8 mouse cellular contexts compared by ENCODE assay signal in the genomic region with DNA sequence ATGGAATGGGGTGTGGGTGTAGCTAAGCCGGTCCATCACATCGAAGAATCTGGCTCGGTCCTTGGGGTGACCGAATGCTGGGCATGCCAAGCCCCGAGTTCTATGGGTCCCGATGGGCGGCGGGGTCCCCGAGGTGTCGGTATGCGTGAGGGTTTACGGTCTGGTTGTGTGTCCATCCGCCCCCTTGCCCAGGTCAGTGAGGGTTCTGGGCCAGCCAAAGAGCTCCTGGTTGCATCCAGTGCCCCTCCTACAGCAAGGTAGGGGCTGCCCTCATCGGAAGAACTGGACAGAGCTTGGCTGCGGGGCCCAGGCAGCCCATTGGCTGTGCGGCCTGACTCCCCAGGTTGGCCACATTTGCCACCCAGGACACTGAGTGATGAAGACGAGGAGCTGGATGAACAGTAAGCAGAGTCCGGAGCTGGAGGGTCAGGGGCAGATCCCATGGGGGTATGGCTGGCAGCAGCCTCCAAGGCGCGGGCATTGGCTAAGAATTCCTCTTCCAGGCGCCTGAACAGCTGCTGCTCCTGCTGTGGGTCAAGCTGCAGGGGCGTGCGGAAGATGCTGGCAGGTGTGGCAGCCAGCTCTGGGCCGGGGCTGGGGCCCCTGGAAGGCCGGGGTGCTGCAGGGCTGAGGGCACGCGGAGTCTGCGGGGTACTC. TPM values are rescaled to one million over a fixed set of nuclear protein-coding genes. Genes with fewer than 3 reads are reported as not detected.
A peak's percentile ranks its signal among the peaks of the same experiment; 100 is the strongest.
DNase-seq lines count a peak whose midpoint lies in the region; ATAC-seq and TF ChIP-seq lines count a peak whose summit lies in the region.

No protein-coding gene starts in this region.

- peaks cover 56% of the 10 kb centered on the region for H3K36me3 ChIP-seq in G1E (replicated peaks)
- H3K36me3 ChIP-seq in heart, embryonic 13.5 days, result peaks cover 9% of the 10 kb centered on the region
- H3K36me3 ChIP-seq in liver, embryonic 16.5 days (ENCODE audit: control insufficient read depth, insufficient read depth), result no peaks in the 10 kb centered on the region

- no peak overlapping the region for H3K27ac ChIP-seq in heart, embryonic 13.5 days (replicated peaks)
- no peak overlapping the region for H3K27ac ChIP-seq in liver, embryonic 16.5 days (ENCODE audit: low read length)

- H3K27me3 ChIP-seq in G1E (ENCODE audit: insufficient read depth, low read length), result peaks cover 38% of the 10 kb centered on the region
- H3K27me3 ChIP-seq in heart, embryonic 13.5 days (replicated peaks), result peaks cover 85% of the 10 kb centered on the region
- H3K27me3 ChIP-seq in liver, embryonic 16.5 days (ENCODE audit: control insufficient read depth, insufficient read depth, low read depth, low read length), result peaks cover 89% of the 10 kb centered on the region

- H3K4me1 ChIP-seq in G1E (ENCODE audit: insufficient read depth, low read depth, low read length), result peaks cover 70% of the 10 kb centered on the region
- H3K4me1 ChIP-seq in heart, embryonic 13.5 days, result peaks cover 74% of the 10 kb centered on the region
- H3K4me1 ChIP-seq in liver, embryonic 16.5 days (ENCODE audit: control insufficient read depth, low read depth, low read length), result peaks cover 37% of the 10 kb centered on the region
- H3K4me1 ChIP-seq in lung, adult 2 months (ENCODE audit: control insufficient read depth, insufficient read depth, low read length), result peaks cover 31% of the 10 kb centered on the region

- ATAC-seq in G1E (ENCODE audit: extremely low read depth, insufficient number of reproducible peaks, low FRiP score, poor library complexity, severe bottlenecking), result no peak
- no peak for ATAC-seq in heart, embryonic 13.5 days (ENCODE audit: extremely low read depth, insufficient number of reproducible peaks, low FRiP score, low TSS enrichment)
- ATAC-seq in liver, embryonic 16.5 days (ENCODE audit: low read depth), result no peak

- peak overlapping the region; percentile 75 for H3K9ac ChIP-seq in heart, embryonic 13.5 days
- H3K9ac ChIP-seq in liver, embryonic 16.5 days (ENCODE audit: low read depth, low read length), result no peak overlapping the region; the same call in 1 of the 2 replicates

- intact Hi-C loops in heart, postnatal 10 days (cut with DNase I), result no loop called here

- peak; percentile 18 for DNase-seq in heart, adult 8-10 months (ENCODE audit: low spot score)
- DNase-seq in heart, postnatal 10 days, result no peak
- DNase-seq in G1E (ENCODE audit: low spot score), result no peak
- no peak for DNase-seq in yolk sac, embryonic 10.5 days (ENCODE audit: low spot score)
- DNase-seq in adrenal gland, adult 2 months, result no peak
- no peak for DNase-seq in lung, adult 2 months

- peaks cover 31% of the 10 kb centered on the region for H3K9me3 ChIP-seq in G1E (replicated peaks)
- no peaks in the 10 kb centered on the region for H3K9me3 ChIP-seq in heart, embryonic 13.5 days
- H3K9me3 ChIP-seq in liver, embryonic 16.5 days (replicated peaks; ENCODE audit: control insufficient read depth, low read length), result no peaks in the 10 kb centered on the region

- WGBS in heart, embryonic 13.5 days, result 59% methylated on average over 28 of the region's 28 CpGs
- WGBS in liver, embryonic 16.5 days (ENCODE audit: insufficient replicate concordance), result 61% methylated on average over 28 of the region's 28 CpGs
- 79% methylated on average over 28 of the region's 28 CpGs for WGBS in lung, adult 2 months

- peak overlapping the region; percentile 35; the same call in 1 of the 2 replicates for H3K4me3 ChIP-seq in G1E (ENCODE audit: low read depth, low read length)
- H3K4me3 ChIP-seq in heart, embryonic 13.5 days, result peak overlapping the region; percentile 50
- no peak overlapping the region; the same call in 1 of the 2 replicates for H3K4me3 ChIP-seq in liver, embryonic 16.5 days (ENCODE audit: low read depth, low read length)
- H3K4me3 ChIP-seq in lung, adult 2 months (replicated peaks; ENCODE audit: extremely low read depth, low read depth, low read length), result no peak overlapping the region

- H3K4me2 ChIP-seq in heart, embryonic 13.5 days, result peak overlapping the region; percentile 89
- peak overlapping the region; percentile 61 for H3K4me2 ChIP-seq in liver, embryonic 16.5 days (ENCODE audit: low read depth, low read length)

- TF ChIP-seq POLR2A in lung, adult 2 months (IDR thresholded peaks at IDR 0.05; ENCODE audit: borderline replicate concordance, extremely low read depth, low read depth, low read length), result no peak

- TF ChIP-seq CTCF in G1E (IDR thresholded peaks at IDR 0.05; ENCODE audit: low read depth, low read length), result no peak
- no peak for TF ChIP-seq CTCF in lung, adult 2 months (IDR thresholded peaks at IDR 0.05; ENCODE audit: insufficient read depth, low read length)

RNA-seq across cellular contexts. Expression of gene Rasl10a, which starts 3.0 kb away (rescaled TPM):
- 1 to 10 TPM; 3.3 to 7.8 (median 5.8) TPM for total RNA-seq in heart, adult 8-10 months (2022)
- total RNA-seq in heart, postnatal 10 days (2021), result 1 to 10 TPM in 1 of 2 experiments, under 1 TPM in 1; 0.69 to 1.9 TPM
- total RNA-seq in G1E (2014; fragmentation: Nextera tagmentation), result not detected in 2 replicates
- total RNA-seq in G1E (2017), result 0.55 TPM in 1 of 2 replicates, not detected in the other
- 0.37 and 0.47 TPM in 2 replicates for polyA plus RNA-seq in G1E (2012)
- 0.59 and 0.70 TPM in 2 replicates for polyA plus RNA-seq in heart, embryonic 13.5 days (2015; fragmentation: Nextera tagmentation; extraction: Ambion mirVana)
- polyA plus RNA-seq in liver, embryonic 16.5 days (2015; fragmentation: Nextera tagmentation; extraction: Ambion mirVana), result 0.27 and 0.36 TPM in 2 replicates
- under 1 TPM; 0.35 to 0.52 TPM for total RNA-seq in adrenal gland, adult 2 months (2021)
- 2.2 and 2.6 TPM in 2 replicates for polyA plus RNA-seq in adrenal gland, adult 2 months (2012; rRNA removed)
- polyA plus RNA-seq in lung, adult 2 months (2012; rRNA removed), result 6.2 and 6.9 TPM in 2 replicates

RNA-seq across cellular contexts. Expression of gene Gas2l1, which starts 4.2 kb away (rescaled TPM):
- 10 to 100 TPM; 13.8 to 18.1 (median 15.6) TPM for total RNA-seq in heart, adult 8-10 months (2022)
- total RNA-seq in heart, postnatal 10 days (2021), result 10 to 100 TPM; 20.9 to 21.6 TPM
- 29.4 and 32.1 TPM in 2 replicates for total RNA-seq in G1E (2014; fragmentation: Nextera tagmentation)
- total RNA-seq in G1E (2017), result 18.2 and 22.1 TPM in 2 replicates
- polyA plus RNA-seq in G1E (2012), result 103 and 113 TPM in 2 replicates
- 21.0 TPM in 2 replicates for polyA plus RNA-seq in heart, embryonic 13.5 days (2015; fragmentation: Nextera tagmentation; extraction: Ambion mirVana)
- 8.4 and 9.4 TPM in 2 replicates for polyA plus RNA-seq in liver, embryonic 16.5 days (2015; fragmentation: Nextera tagmentation; extraction: Ambion mirVana)
- 10 to 100 TPM; 42.6 to 58.4 TPM for total RNA-seq in adrenal gland, adult 2 months (2021)
- polyA plus RNA-seq in adrenal gland, adult 2 months (2012; rRNA removed), result 108 and 131 TPM in 2 replicates
- polyA plus RNA-seq in lung, adult 2 months (2012; rRNA removed), result 99.7 and 124 TPM in 2 replicates

RNA-seq across cellular contexts. Expression of gene Rhbdd3, which starts 37.8 kb away (rescaled TPM):
- 10 to 100 TPM; 26.7 to 27.7 (median 27.3) TPM for total RNA-seq in heart, adult 8-10 months (2022)
- total RNA-seq in heart, postnatal 10 days (2021), result 10 to 100 TPM; 19.7 to 19.9 TPM
- total RNA-seq in G1E (2014; fragmentation: Nextera tagmentation) (9.7 and 10.9 TPM in 2 replicates), G1E (2017) (19.4 and 21.1 TPM in 2 replicates)
- 37.2 and 42.8 TPM in 2 replicates for polyA plus RNA-seq in G1E (2012)
- polyA plus RNA-seq in heart, embryonic 13.5 days (2015; fragmentation: Nextera tagmentation; extraction: Ambion mirVana), result 28.2 and 34.3 TPM in 2 replicates
- polyA plus RNA-seq in liver, embryonic 16.5 days (2015; fragmentation: Nextera tagmentation; extraction: Ambion mirVana), result 11.1 TPM in 2 replicates
- total RNA-seq in adrenal gland, adult 2 months (2021), result 10 to 100 TPM; 18.2 to 24.8 TPM
- polyA plus RNA-seq in adrenal gland, adult 2 months (2012; rRNA removed), result 38.1 and 60.4 TPM in 2 replicates
- polyA plus RNA-seq in lung, adult 2 months (2012; rRNA removed), result 16.3 and 18.8 TPM in 2 replicates

RNA-seq across cellular contexts. Expression of gene Ewsr1, which starts 38.2 kb away (rescaled TPM):
- total RNA-seq in heart, adult 8-10 months (2022), result 100 to 1,000 TPM in 1 of 4 experiments, 10 to 100 TPM in 3; 74.3 to 111 (median 95.2) TPM
- 100 to 1,000 TPM; 167 to 175 TPM for total RNA-seq in heart, postnatal 10 days (2021)
- total RNA-seq in G1E (2014; fragmentation: Nextera tagmentation), result 454 and 476 TPM in 2 replicates
- 527 and 560 TPM in 2 replicates for total RNA-seq in G1E (2017)
- polyA plus RNA-seq in G1E (2012), result 1,012 and 1,154 TPM in 2 replicates
- polyA plus RNA-seq in heart, embryonic 13.5 days (2015; fragmentation: Nextera tagmentation; extraction: Ambion mirVana), result 435 and 450 TPM in 2 replicates
- polyA plus RNA-seq in liver, embryonic 16.5 days (2015; fragmentation: Nextera tagmentation; extraction: Ambion mirVana), result 232 and 241 TPM in 2 replicates
- 100 to 1,000 TPM; 193 to 525 TPM for total RNA-seq in adrenal gland, adult 2 months (2021)
- polyA plus RNA-seq in adrenal gland, adult 2 months (2012; rRNA removed), result 395 and 441 TPM in 2 replicates
- 255 and 420 TPM in 2 replicates for polyA plus RNA-seq in lung, adult 2 months (2012; rRNA removed)

Comparison
In these comparisons a context has a peak if more than half of its experiments do, and no peak if none do; other contexts are left out.
1. H3K4me3 ChIP-seq: peak in G1E (single experiment) and heart, embryonic 13.5 days (single experiment); none in liver, embryonic 16.5 days (single experiment) and lung, adult 2 months (single experiment).